Mouse (Mus musculus) neural tube, embryonic 14.5 days (tissue): Measurements from ENCODE around the gene Hoxd8. TPM values are rescaled to one million over a fixed set of nuclear protein-coding genes. Genes with fewer than 3 reads are reported as not detected.

ENCODE experiments used
- ATAC-seq: fragments of 200-750 bp; cut with Nextera tagmentation; 2 replicates; pipeline ENCODE4 v1.8.0; 2017; ENCODE audit warnings: low read depth, mild to moderate bottlenecking, moderate TSS enrichment, moderate library complexity
- H3K27ac ChIP-seq: fragments of 300-500 bp; sonication (generic); 2 replicates; pipeline ENCODE4 v1.5.1; 2014; ENCODE audit warnings: low read depth, mild to moderate bottlenecking, control low read depth, low read length, moderate library complexity, mixed read lengths
- H3K27me3 ChIP-seq: fragments of 300-500 bp; sonication (generic); 2 replicates; pipeline ENCODE4 v1.6.1; 2014; ENCODE audit warnings: low read length; ENCODE audit not compliant: control insufficient read depth, insufficient read depth
- H3K36me3 ChIP-seq: fragments of 300-500 bp; sonication (generic); 2 replicates; pipeline ENCODE4 v1.6.1; 2014; ENCODE audit warnings: low read length, mixed read lengths; ENCODE audit not compliant: control insufficient read depth, insufficient read depth
- H3K4me1 ChIP-seq: fragments of 300-500 bp; sonication (generic); 2 replicates; pipeline ENCODE4 v1.6.1; 2014; ENCODE audit warnings: low read length; ENCODE audit not compliant: control insufficient read depth, insufficient read depth
- H3K4me2 ChIP-seq: fragments of 300-500 bp; sonication (generic); 2 replicates; pipeline ENCODE4 v1.6.1; 2014; ENCODE audit warnings: mild to moderate bottlenecking, low read depth, low read length, control low read depth
- H3K4me3 ChIP-seq: fragments of 300-500 bp; sonication (generic); 2 replicates; pipeline ENCODE4 v1.5.1; 2014; ENCODE audit warnings: low read depth, low read length, control low read depth, mixed read lengths
- H3K9ac ChIP-seq: fragments of 300-500 bp; sonication (generic); replicated peaks from 2 replicates; pipeline ENCODE4 v1.6.1; 2014; ENCODE audit warnings: low read depth, mild to moderate bottlenecking, control low read depth, low read length, mixed read lengths
- H3K9me3 ChIP-seq: fragments of 300-500 bp; sonication (generic); 2 replicates; pipeline ENCODE4 v1.6.1; 2016; ENCODE audit warnings: low read length; ENCODE audit not compliant: control insufficient read depth
- WGBS: fragments of 180-500 bp; shearing (Covaris S2); extraction: QIAGEN DNeasy Blood & Tissue Kit; methylation state at CpG from one replicate; pipeline ENCODE4 v1.1.7; 2014; 5-methylcytosine and 5-hydroxymethylcytosine counted together
- polyA plus RNA-seq: library from polyadenylated mRNA; unstranded; fragments of >200 nt; fragmentation: Nextera tagmentation; extraction: Ambion mirVana; gene quantifications from 2 replicates; pipeline ENCODE4 v1.2.1, GENCODE M21; 2014

Gene Hoxd8
- polyA plus RNA-seq, 1 experiment from 2014 or later = 23.6 TPM

GRCm38 (mm10) chr2:74658667-74659371 is 45.6 kb upstream of the Hoxd8 start:
- WGBS = under 1% methylated on average over 47 of the region's 47 CpGs
- Histone ChIP-seq H3K36me3 (no peaks in the 10 kb centered on the region), H3K4me2 (no peak overlapping the region), H3K4me1 (peaks cover 5% of the 10 kb centered on the region), H3K9me3 (no peaks in the 10 kb centered on the region), H3K27ac (peak overlapping the region; percentile 29; the same call in 1 of the 2 replicates), H3K9ac (no peak overlapping the region; the same call in 1 of the 2 replicates), H3K27me3 (peaks cover 45% of the 10 kb centered on the region), H3K4me3 (peak overlapping the region; percentile 2; the same call in 1 of the 2 replicates)
- no peak for ATAC-seq

- H3K9me3 ChIP-seq = no peaks in the 10 kb centered on the region
- no peak within 1 kb of the TSS; the same call in 1 of the 2 replicates for H3K9ac ChIP-seq
- peaks cover 45% of the 10 kb centered on the region for H3K27me3 ChIP-seq
- no peak within 1 kb of the TSS for H3K4me2 ChIP-seq
- peak within 1 kb of the TSS; percentile 2; the same call in 1 of the 2 replicates for H3K4me3 ChIP-seq
- ATAC-seq = no peak
- H3K4me1 ChIP-seq = peaks cover 5% of the 10 kb centered on the region
- under 1% methylated on average over 28 of the region's 28 CpGs for WGBS
- H3K27ac ChIP-seq = peak within 1 kb of the TSS; percentile 29; the same call in 1 of the 2 replicates
- no peaks in the 10 kb centered on the region for H3K36me3 ChIP-seq
Observed at GRCm38 (mm10) chr2:74659507-74660005, 44.9 kb upstream of the Hoxd8 start, which contains the start of gene Evx2. Gene Evx2, minus strand, starts transcription at chr2:74659557.

GRCm38 (mm10) chr2:74660421-74661375 is 43.7 kb upstream of the Hoxd8 start:
- no peak for ATAC-seq
- H3K27me3 ChIP-seq = peaks cover 55% of the 10 kb centered on the region
- peaks cover 3% of the 10 kb centered on the region for H3K4me1 ChIP-seq
- 1% methylated on average over 30 of the region's 30 CpGs for WGBS
- no peaks in the 10 kb centered on the region for H3K9me3 ChIP-seq
- H3K27ac ChIP-seq = no peak overlapping the region
- H3K4me3 ChIP-seq = no peak overlapping the region
- H3K4me2 ChIP-seq = no peak overlapping the region
- H3K9ac ChIP-seq = no peak overlapping the region
- H3K36me3 ChIP-seq = no peaks in the 10 kb centered on the region

- H3K4me3 ChIP-seq = no peak overlapping the region
- WGBS = 1% methylated on average over 14 of the region's 14 CpGs
- H3K9me3 ChIP-seq = no peaks in the 10 kb centered on the region
- ATAC-seq = peak; percentile 69; the same call in 1 of the 2 replicates
- H3K4me2 ChIP-seq = peak overlapping the region; percentile 30; the same call in 1 of the 2 replicates
- H3K27ac ChIP-seq = no peak overlapping the region
- no peak overlapping the region for H3K9ac ChIP-seq
- H3K36me3 ChIP-seq = no peaks in the 10 kb centered on the region
- no peaks in the 10 kb centered on the region; the same call in 1 of the 2 replicates for H3K4me1 ChIP-seq
- peaks cover 57% of the 10 kb centered on the region for H3K27me3 ChIP-seq
Observed at GRCm38 (mm10) chr2:74661685-74662084, 42.7 kb upstream of the Hoxd8 start.

GRCm38 (mm10) chr2:74663291-74663925 is 41.0 kb upstream of the Hoxd8 start:
- 1% methylated on average over 18 of the region's 18 CpGs for WGBS
- no peak overlapping the region for H3K4me3 ChIP-seq
- no peak for ATAC-seq

GRCm38 (mm10) chr2:74666411-74666810 is 38.0 kb upstream of the Hoxd8 start:
- no peak for ATAC-seq
- no peak overlapping the region for H3K4me3 ChIP-seq
- H3K9ac ChIP-seq = no peak overlapping the region
- no peaks in the 10 kb centered on the region for H3K36me3 ChIP-seq
- 0 out of 2 replicates have a peak, but pooled peaks cover 4% of the 10 kb centered on the region for H3K4me1 ChIP-seq
- H3K9me3 ChIP-seq = no peaks in the 10 kb centered on the region
- 3% methylated on average over 7 of the region's 7 CpGs for WGBS
- no peak overlapping the region for H3K27ac ChIP-seq
- H3K4me2 ChIP-seq = no peak overlapping the region
- peaks cover 69% of the 10 kb centered on the region for H3K27me3 ChIP-seq

More at GRCm38 (mm10) chr2:74663291-74663925, 41.0 kb upstream of the Hoxd8 start:
- no peak overlapping the region for H3K27ac ChIP-seq
- H3K36me3 ChIP-seq = no peaks in the 10 kb centered on the region
- peaks cover 57% of the 10 kb centered on the region for H3K27me3 ChIP-seq
- H3K4me1 ChIP-seq = peaks cover 3% of the 10 kb centered on the region; the same call in 1 of the 2 replicates
- H3K9me3 ChIP-seq = no peaks in the 10 kb centered on the region
- H3K4me2 ChIP-seq = no peak overlapping the region
- no peak overlapping the region for H3K9ac ChIP-seq

- H3K9me3 ChIP-seq = no peaks in the 10 kb centered on the region
- no peaks in the 10 kb centered on the region for H3K36me3 ChIP-seq
- no peak overlapping the region for H3K4me3 ChIP-seq
- 0 out of 2 replicates have a peak, but pooled peaks cover 4% of the 10 kb centered on the region for H3K4me1 ChIP-seq
- H3K27me3 ChIP-seq = peaks cover 69% of the 10 kb centered on the region
- WGBS = 1% methylated on average over 36 of the region's 36 CpGs
- H3K4me2 ChIP-seq = no peak overlapping the region
- no peak overlapping the region for H3K9ac ChIP-seq
- no peak for ATAC-seq
- H3K27ac ChIP-seq = no peak overlapping the region
Observed at GRCm38 (mm10) chr2:74667191-74667841, 37.1 kb upstream of the Hoxd8 start.

GRCm38 (mm10) chr2:74667842-74668357 is 36.5 kb upstream of the Hoxd8 start, which contains the start of gene Hoxd13:
Gene Hoxd13, plus strand, starts transcription at chr2:74668310.
- ATAC-seq = peak; percentile 41; the same call in 1 of the 2 replicates

More at GRCm38 (mm10) chr2:74667842-74668357, 36.5 kb upstream of the Hoxd8 start, which contains the start of gene Hoxd13:
- Histone ChIP-seq H3K27ac (no peak within 1 kb of the TSS), H3K36me3 (no peaks in the 10 kb centered on the region), H3K27me3 (peaks cover 69% of the 10 kb centered on the region), H3K9ac (no peak within 1 kb of the TSS), H3K4me2 (peak within 1 kb of the TSS; percentile 43), H3K9me3 (no peaks in the 10 kb centered on the region), H3K4me1 (0 out of 2 replicates have a peak, but pooled peaks cover 4% of the 10 kb centered on the region), H3K4me3 (peak within 1 kb of the TSS; percentile 22)
- WGBS = 1% methylated on average over 21 of the region's 51 CpGs
